In the genomic region with DNA sequence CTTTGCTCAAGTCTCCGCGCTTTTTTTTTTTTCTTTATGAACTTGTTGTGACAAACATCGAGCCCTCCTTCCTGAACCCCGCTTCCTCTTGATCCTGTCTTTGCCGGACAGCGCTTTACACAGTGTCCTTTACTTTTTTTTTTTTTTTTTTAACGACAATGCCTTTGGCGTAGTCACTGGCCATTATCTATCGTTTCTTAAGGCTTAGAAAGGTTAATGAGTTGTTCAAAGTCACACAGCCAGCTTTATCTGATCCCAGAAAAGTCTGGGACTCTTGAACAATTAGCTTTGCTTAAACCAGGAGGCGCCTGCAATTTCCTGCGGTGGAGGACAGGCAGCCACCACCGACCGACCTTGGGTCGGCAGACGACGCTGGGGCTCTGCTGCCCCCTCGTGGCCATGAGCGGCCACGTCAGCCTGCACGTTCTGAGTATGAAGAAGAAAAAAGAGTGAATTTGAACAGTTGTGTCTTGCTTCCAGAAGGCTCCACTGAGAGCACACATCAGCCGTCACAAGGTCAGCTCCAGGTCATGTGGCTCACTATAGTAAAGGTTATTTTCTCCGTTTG, we compare ENCODE assay signal across 8 mouse cellular contexts. TPM values are rescaled to one million over a fixed set of nuclear protein-coding genes. Genes with fewer than 3 reads are reported as not detected.
A peak's percentile ranks its signal among the peaks of the same experiment; 100 is the strongest.
DNase-seq lines count a peak whose midpoint lies in the region; ATAC-seq and TF ChIP-seq lines count a peak whose summit lies in the region.

No protein-coding gene starts in this region.

- no peak overlapping the region for H3K4me3 ChIP-seq in cerebellum, adult 2 months (replicated peaks; ENCODE audit: insufficient read depth, low read depth, low read length)
- H3K4me3 ChIP-seq in hindbrain, embryonic 14.5 days (replicated peaks; ENCODE audit: low read length), result no peak overlapping the region

- H3K4me1 ChIP-seq in cerebellum, adult 2 months (ENCODE audit: control insufficient read depth, insufficient read depth, low read length), result no peaks in the 10 kb centered on the region
- no peaks in the 10 kb centered on the region for H3K4me1 ChIP-seq in hindbrain, embryonic 14.5 days (replicated peaks; ENCODE audit: control insufficient read depth, insufficient read depth, low read length)

- peaks cover 6% of the 10 kb centered on the region; the same call in 1 of the 2 replicates for H3K27me3 ChIP-seq in cerebellum, adult 2 months (ENCODE audit: control insufficient read depth, insufficient read depth, low read length)
- peaks cover 65% of the 10 kb centered on the region for H3K27me3 ChIP-seq in hindbrain, embryonic 14.5 days (ENCODE audit: control insufficient read depth, insufficient read depth, low read length)

- peak; percentile 84 for TF ChIP-seq CTCF in cerebellum, adult 2 months (IDR thresholded peaks at IDR 0.05; ENCODE audit: borderline replicate concordance, insufficient read depth, low read depth, low read length)

- H3K36me3 ChIP-seq in hindbrain, embryonic 14.5 days (replicated peaks; ENCODE audit: control insufficient read depth, insufficient read depth), result no peaks in the 10 kb centered on the region

- H3K4me2 ChIP-seq in hindbrain, embryonic 14.5 days (replicated peaks), result peak overlapping the region; percentile 30; the same call in 1 of the 2 replicates

- DNase-seq in Muller cell, postnatal 12 days (ENCODE audit: inconsistent ontology term), result peak; percentile 74
- DNase-seq in cerebellum, adult 2 months, result peak; percentile 49 to 68
- DNase-seq in frontal cortex, postnatal 14 days (ENCODE audit: low spot score in 2 of 2), result peak; percentile 20 to 72
- DNase-seq in hindbrain, embryonic 14.5 days (ENCODE audit: low spot score), result peak; percentile 88
- peak; percentile 68 to 83 for DNase-seq in left cerebral cortex, adult 18-20 months (ENCODE audit: low spot score in 2 of 2)
- DNase-seq in lung, postnatal 4 days, result peak; percentile 85 to 88
- DNase-seq in right cerebral cortex, postnatal 10 days (ENCODE audit: low spot score in 2 of 2), result peak; percentile 54 to 80
- DNase-seq in urinary bladder, postnatal 10 days (ENCODE audit: low spot score), result peak; percentile 43

- H3K9me3 ChIP-seq in hindbrain, embryonic 14.5 days (ENCODE audit: control insufficient read depth, low read length), result no peaks in the 10 kb centered on the region

- 9% methylated on average over 22 of the region's 22 CpGs for WGBS in cerebellum, adult 2 months
- 9% methylated on average over 22 of the region's 22 CpGs for WGBS in hindbrain, embryonic 14.5 days

- no peak overlapping the region for H3K27ac ChIP-seq in cerebellum, adult 2 months (ENCODE audit: insufficient read depth, low read length)
- no peak overlapping the region for H3K27ac ChIP-seq in hindbrain, embryonic 14.5 days

- H3K9ac ChIP-seq in hindbrain, embryonic 14.5 days, result no peak overlapping the region

- ATAC-seq in hindbrain, embryonic 14.5 days (ENCODE audit: low FRiP score), result no peak

- TF ChIP-seq POLR2A in cerebellum, adult 2 months (IDR thresholded peaks at IDR 0.05; ENCODE audit: borderline replicate concordance, insufficient read depth, low read length), result no peak

RNA-seq across cellular contexts. Expression of a gene that starts 42.3 kb away (rescaled TPM):
- polyA plus RNA-seq in cerebellum, adult 2 months (2012; rRNA removed), result 1.4 and 1.6 TPM in 2 replicates
- polyA plus RNA-seq in hindbrain, embryonic 14.5 days (2014; fragmentation: Nextera tagmentation; extraction: Ambion mirVana), result 4.3 and 6.6 TPM in 2 replicates
- total RNA-seq in left cerebral cortex, adult 18-20 months (2021), result 1 to 10 TPM; 4.5 to 5.5 TPM
